Mouse (Mus musculus) intestine, postnatal 0 days (tissue): ENCODE measurements around the gene Ilkap. TPM values are rescaled to one million over a fixed set of nuclear protein-coding genes. Genes with fewer than 3 reads are reported as not detected.

ENCODE experiments used
- ATAC-seq: fragments of 200-750 bp; cut with Nextera tagmentation; 2 replicates; pipeline ENCODE4 v1.8.0; 2017; ENCODE audit warnings: mild to moderate bottlenecking, moderate TSS enrichment, moderate library complexity
- H3K27ac ChIP-seq: fragments of 300-500 bp; sonication (generic); 2 replicates; pipeline ENCODE4 v1.5.1; 2014; ENCODE audit warnings: mild to moderate bottlenecking, low read depth, low read length, moderate library complexity
- H3K27me3 ChIP-seq: fragments of 300-500 bp; sonication (generic); replicated peaks from 2 replicates; pipeline ENCODE4 v1.6.1; 2014; ENCODE audit warnings: low read length, mixed read lengths; ENCODE audit not compliant: control insufficient read depth, insufficient read depth
- H3K36me3 ChIP-seq: fragments of 300-500 bp; sonication (generic); 2 replicates; pipeline ENCODE4 v1.6.1; 2014; ENCODE audit warnings: mild to moderate bottlenecking, moderate library complexity; ENCODE audit not compliant: control insufficient read depth, insufficient read depth
- H3K4me1 ChIP-seq: fragments of 300-500 bp; sonication (generic); replicated peaks from 2 replicates; pipeline ENCODE4 v1.6.1; 2014; ENCODE audit warnings: antibody characterized with exemption, low read length, mixed read lengths; ENCODE audit not compliant: control insufficient read depth, insufficient read depth
- H3K4me2 ChIP-seq: fragments of 300-500 bp; sonication (generic); replicated peaks from 2 replicates; pipeline ENCODE4 v1.6.1; 2014; ENCODE audit warnings: low read depth, mild to moderate bottlenecking, moderate library complexity
- H3K4me3 ChIP-seq: fragments of 300-500 bp; sonication (generic); 2 replicates; pipeline ENCODE4 v1.5.1; 2014; ENCODE audit warnings: low read depth, low read length
- H3K9ac ChIP-seq: fragments of 300-500 bp; sonication (generic); 2 replicates; pipeline ENCODE4 v1.6.1; 2014; ENCODE audit warnings: mild to moderate bottlenecking, low read depth, low read length
- H3K9me3 ChIP-seq: fragments of 300-500 bp; sonication (generic); 2 replicates; pipeline ENCODE4 v1.6.1; 2016; ENCODE audit warnings: mixed run types; ENCODE audit not compliant: control insufficient read depth
- CTCF ChIP-seq: sonication (generic); IDR thresholded peaks from 2 replicates; pipeline ENCODE4 v1.5.1; 2016; ENCODE audit warnings: low read depth, mild to moderate bottlenecking, control low read depth, antibody characterized with exemption, moderate library complexity
- WGBS: fragments of 180-500 bp; shearing (Covaris S2); extraction: QIAGEN DNeasy Blood & Tissue Kit; methylation state at CpG from one replicate; pipeline ENCODE4 v1.1.7; 2014; 5-methylcytosine and 5-hydroxymethylcytosine counted together
- polyA plus RNA-seq: library from polyadenylated mRNA; unstranded; fragments of >200 nt; fragmentation: Nextera tagmentation; extraction: Ambion mirVana; gene quantifications from 2 replicates; pipeline ENCODE4 v1.2.1, GENCODE M21; 2015

The Ilkap gene
- polyA plus RNA-seq, 1 experiment from 2014 or later, result 51.2 TPM

GRCm38 (mm10) chr1:91397927-91398259 is 722 bp downstream of the Ilkap start:
- WGBS, result under 1% methylated on average over 12 of the region's 12 CpGs
- no peaks in the 10 kb centered on the region for H3K9me3 ChIP-seq
- peak overlapping the region; percentile 84 for H3K4me2 ChIP-seq
- peak overlapping the region; percentile 88 for H3K9ac ChIP-seq
- TF ChIP-seq CTCF, result no peak
- peak overlapping the region; percentile 86 for H3K27ac ChIP-seq
- peak overlapping the region; percentile 85 for H3K4me3 ChIP-seq
- peaks cover 9% of the 10 kb centered on the region; the same call in 1 of the 2 replicates for H3K4me1 ChIP-seq
- H3K27me3 ChIP-seq, result no peaks in the 10 kb centered on the region
- H3K36me3 ChIP-seq, result peaks cover 6% of the 10 kb centered on the region; the same call in 1 of the 2 replicates
- ATAC-seq, result no peak

GRCm38 (mm10) chr1:91390369-91390768 is 8.2 kb downstream of the Ilkap start:
- H3K27me3 ChIP-seq, result no peaks in the 10 kb centered on the region
- no peak overlapping the region for H3K4me2 ChIP-seq
- 47% methylated on average over 5 of the region's 5 CpGs for WGBS
- H3K36me3 ChIP-seq, result peaks cover 39% of the 10 kb centered on the region
- peak overlapping the region; percentile 35 for H3K27ac ChIP-seq
- no peak for TF ChIP-seq CTCF
- ATAC-seq, result peak; percentile 73; the same call in 1 of the 2 replicates
- no peaks in the 10 kb centered on the region for H3K9me3 ChIP-seq
- H3K9ac ChIP-seq, result no peak overlapping the region
- no peak overlapping the region for H3K4me3 ChIP-seq
- H3K4me1 ChIP-seq, result no peaks in the 10 kb centered on the region

DNA sequence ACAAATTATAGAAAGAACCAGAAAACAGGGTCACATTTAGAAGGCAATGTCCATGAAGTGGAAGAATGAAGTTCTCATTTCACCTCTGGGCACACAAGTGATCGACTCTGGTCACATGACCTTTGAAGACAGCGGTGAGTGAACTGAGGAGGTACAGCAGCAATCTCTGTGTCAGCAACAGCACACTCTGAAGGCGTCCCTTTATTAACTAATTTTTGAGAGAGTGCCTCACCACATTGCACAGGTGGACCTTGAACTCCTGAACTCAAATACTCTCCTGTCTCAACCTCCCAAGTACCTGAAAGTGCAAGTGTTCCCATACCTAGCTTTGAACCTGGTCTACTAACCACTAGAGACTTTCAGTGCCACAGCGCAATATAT is 17.5 kb downstream of the Ilkap start:
- TF ChIP-seq CTCF, result no peak
- ATAC-seq, result peak; percentile 59; the same call in 1 of the 2 replicates
- Histone ChIP-seq H3K27me3 (no peaks in the 10 kb centered on the region), H3K4me3 (no peak overlapping the region), H3K9me3 (no peaks in the 10 kb centered on the region), H3K36me3 (peaks cover 84% of the 10 kb centered on the region), H3K9ac (no peak overlapping the region), H3K4me1 (no peaks in the 10 kb centered on the region), H3K27ac (no peak overlapping the region), H3K4me2 (no peak overlapping the region)
- 60% methylated on average over 4 of the region's 4 CpGs for WGBS

DNA sequence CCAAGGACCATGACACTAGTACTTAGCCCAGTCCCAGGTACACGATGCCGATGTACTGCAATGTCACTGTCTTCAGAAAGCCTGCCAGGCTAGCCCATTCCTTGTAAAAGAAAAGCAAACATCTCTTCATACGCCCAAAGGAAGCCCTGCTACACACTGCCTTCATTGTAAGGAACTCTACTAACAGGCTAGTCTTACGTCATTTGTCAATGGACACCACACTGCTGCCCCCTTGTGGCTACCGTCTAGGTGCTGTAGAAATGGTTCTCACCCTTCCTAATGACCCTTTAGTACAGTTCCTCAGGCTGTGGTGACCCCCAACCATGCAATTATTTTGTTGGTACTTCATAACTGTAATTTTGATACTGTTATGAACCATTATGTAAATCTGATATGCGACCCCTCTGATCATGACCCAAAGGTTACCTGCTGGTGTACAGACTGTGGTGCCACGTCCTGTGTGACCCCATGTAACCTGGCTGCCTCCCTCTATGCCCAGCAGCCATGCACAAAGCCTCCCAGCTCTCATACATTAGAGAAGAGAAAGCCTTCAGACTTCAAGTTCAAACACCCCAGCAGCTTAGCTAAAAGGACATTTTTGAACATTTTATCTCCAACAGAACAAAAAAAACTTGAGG is 18.0 kb downstream of the Ilkap start:
- 53% methylated on average over 7 of the region's 7 CpGs for WGBS
- no peak overlapping the region for H3K9ac ChIP-seq
- no peaks in the 10 kb centered on the region for H3K27me3 ChIP-seq
- H3K27ac ChIP-seq, result 0 out of 2 replicates have a peak overlapping the region, but pooled peaks have one; percentile 1
- peaks cover 88% of the 10 kb centered on the region for H3K36me3 ChIP-seq
- no peaks in the 10 kb centered on the region for H3K4me1 ChIP-seq
- no peak overlapping the region for H3K4me3 ChIP-seq
- H3K4me2 ChIP-seq, result no peak overlapping the region
- ATAC-seq, result peak; percentile 66
- no peaks in the 10 kb centered on the region for H3K9me3 ChIP-seq
- peak; percentile 94 for TF ChIP-seq CTCF

DNA sequence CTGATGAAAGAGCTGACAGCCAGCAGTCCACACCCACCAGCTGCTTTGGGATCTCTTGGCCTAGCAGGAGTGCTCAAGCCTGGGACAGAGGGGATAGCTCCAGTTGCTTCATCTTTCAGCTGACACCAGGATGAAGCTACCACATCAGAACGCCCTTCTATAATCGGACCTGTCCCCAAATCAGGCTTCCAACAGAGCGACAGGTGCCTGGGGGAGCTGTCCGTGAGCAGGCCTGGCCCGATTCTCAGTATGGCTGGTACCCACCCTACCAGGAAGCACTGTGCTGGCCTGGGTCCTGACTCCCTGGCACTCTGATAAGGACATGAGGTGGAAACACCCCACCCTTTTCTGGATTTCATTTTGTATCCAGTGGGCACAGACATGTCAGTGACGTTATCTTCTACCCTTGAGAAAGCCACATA is 25.2 kb downstream of the Ilkap start:
- Histone ChIP-seq H3K36me3 (peaks cover 77% of the 10 kb centered on the region), H3K27ac (no peak overlapping the region), H3K27me3 (no peaks in the 10 kb centered on the region)

DNA sequence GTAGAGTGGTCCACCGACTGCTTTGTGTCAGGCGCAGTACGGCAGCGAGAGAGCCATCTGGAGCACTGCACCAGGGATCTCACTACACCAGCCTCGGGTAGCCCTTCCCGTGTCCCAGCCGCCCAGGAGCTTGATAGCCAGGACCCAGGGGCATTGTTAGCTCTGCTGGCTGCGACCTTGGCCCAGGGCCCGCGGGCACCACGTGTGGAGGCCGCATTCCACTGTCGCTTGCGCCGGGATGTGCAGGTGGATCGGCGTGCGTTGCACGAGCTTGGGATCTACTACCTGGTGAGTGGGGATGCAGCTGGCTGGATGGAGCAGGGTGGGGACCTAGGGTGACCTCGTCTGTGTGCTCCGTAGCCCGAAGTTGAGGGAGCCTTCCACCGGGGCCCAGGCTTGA is 28.6 kb downstream of the Ilkap start:
- peaks cover 43% of the 10 kb centered on the region for H3K36me3 ChIP-seq
- no peak overlapping the region for H3K4me3 ChIP-seq
- ATAC-seq, result no peak
- H3K9me3 ChIP-seq, result no peaks in the 10 kb centered on the region
- no peak overlapping the region for H3K9ac ChIP-seq
- TF ChIP-seq CTCF, result no peak
- WGBS, result 62% methylated on average over 23 of the region's 23 CpGs
- H3K27ac ChIP-seq, result peak overlapping the region; percentile 64
- peaks cover 4% of the 10 kb centered on the region; the same call in 1 of the 2 replicates for H3K4me1 ChIP-seq
- H3K27me3 ChIP-seq, result no peaks in the 10 kb centered on the region
- H3K4me2 ChIP-seq, result peak overlapping the region; percentile 35; the same call in 1 of the 2 replicates

More for the DNA sequence above, 25.2 kb downstream of the Ilkap start:
- WGBS, result 85% methylated on average over 6 of the region's 6 CpGs
- Histone ChIP-seq H3K4me2 (no peak overlapping the region), H3K9me3 (no peaks in the 10 kb centered on the region), H3K4me1 (no peaks in the 10 kb centered on the region; the same call in 1 of the 2 replicates), H3K4me3 (no peak overlapping the region), H3K9ac (no peak overlapping the region)
- ATAC-seq, result no peak
- no peak for TF ChIP-seq CTCF
